Mouse (Mus musculus) G1E (cell line): ENCODE measurements around the gene Trim25. TPM values are rescaled to one million over a fixed set of nuclear protein-coding genes. Genes with fewer than 3 reads are reported as not detected.
"Not testable (repeated sequence)": the region's sequence is repeated elsewhere in the genome, so short reads cannot be mapped to it uniquely, and the experiment has no call there.

Experiments
- ATAC-seq: 2 replicates; pipeline ENCODE4 v1.8.0; 2016; ENCODE audit warnings: mild to moderate bottlenecking; ENCODE audit not compliant: insufficient number of reproducible peaks, poor library complexity, low FRiP score, severe bottlenecking; ENCODE audit errors: extremely low read depth
- DNase-seq: peaks from one replicate; pipeline ENCODE4 v3.0.0; 2012; ENCODE audit warnings: low spot score
- H3K27me3 ChIP-seq: 2 replicates; pipeline ENCODE4 v1.6.1; 2012; ENCODE audit warnings: mild to moderate bottlenecking, low read length, inconsistent platforms; ENCODE audit not compliant: insufficient read depth
- H3K36me3 ChIP-seq: replicated peaks from 2 replicates; pipeline ENCODE3; 2012; ENCODE audit warnings: mild to moderate bottlenecking, inconsistent platforms
- H3K4me1 ChIP-seq: 2 replicates; pipeline ENCODE4 v1.6.1; 2012; ENCODE audit warnings: low read depth, low read length, inconsistent platforms, mixed read lengths; ENCODE audit not compliant: insufficient read depth
- H3K4me3 ChIP-seq: 2 replicates; pipeline ENCODE4 v1.5.1; 2012; ENCODE audit warnings: low read depth, mild to moderate bottlenecking, inconsistent platforms, low read length, moderate library complexity, mixed read lengths
- H3K9me3 ChIP-seq: replicated peaks from 2 replicates; pipeline ENCODE4 v1.6.1; 2012; ENCODE audit warnings: inconsistent platforms
- CTCF ChIP-seq: IDR thresholded peaks from 2 replicates; pipeline ENCODE4 v1.5.1; 2012; ENCODE audit warnings: low read depth, low read length, inconsistent platforms, mixed read lengths
- GATA1 ChIP-seq: IDR thresholded peaks from 2 replicates; pipeline ENCODE4 v1.6.1; 2012; ENCODE audit warnings: borderline replicate concordance, low read length, inconsistent platforms, mixed read lengths
- GATA2 ChIP-seq: IDR thresholded peaks from 2 replicates; pipeline ENCODE4 v1.6.1; 2012; ENCODE audit warnings: low read depth, low read length, inconsistent platforms, borderline replicate concordance
- POLR2AphosphoS5 ChIP-seq: IDR thresholded peaks from 2 replicates; pipeline ENCODE4 v1.6.1; 2012; ENCODE audit warnings: low read depth, low read length, inconsistent platforms; ENCODE audit not compliant: insufficient replicate concordance
- TAL1 ChIP-seq: conservative IDR thresholded peaks from 2 replicates; pipeline ENCODE4 v1.6.1; 2012; ENCODE audit warnings: low read depth, low read length, inconsistent platforms, mixed read lengths
- polyA plus RNA-seq: library from polyadenylated mRNA; stranded (reverse); fragments of >175 nt; gene quantifications from 2 replicates; pipeline ENCODE4 v1.2.3, GENCODE M21; 2012
- total RNA-seq, 2 experiments: library from RNA; stranded (forward) in 1 of 2; stranded (reverse) in 1 of 2; fragments of 200-1000 nt in 1 of 2; fragments of >200 nt in 1 of 2; fragmentation: Nextera tagmentation in 1 of 2; gene quantifications; 2 replicates each; pipeline ENCODE4 v1.2.3; 2014 to 2017

The Trim25 gene
- total and polyA plus RNA-seq, 3 experiments: 36.4 to 75.4 (median 69.6) TPM

- Histone ChIP-seq H3K36me3 (peaks cover 19% of the 10 kb centered on the region), H3K4me3 (no peak overlapping the region), H3K27me3 (no peaks in the 10 kb centered on the region), H3K9me3 (no peaks in the 10 kb centered on the region), H3K4me1 (peaks cover 33% of the 10 kb centered on the region)
- 0 out of 2 replicates have a peak, but pooled peaks have one; percentile 8 for TF ChIP-seq CTCF
- TF ChIP-seq POLR2AphosphoS5: no peak
- ATAC-seq (peak; percentile 54), DNase-seq (peak; percentile 50)
Measured at GRCm38 (mm10) chr11:88993625-88994024, 5.6 kb upstream of the Trim25 start.

DNA sequence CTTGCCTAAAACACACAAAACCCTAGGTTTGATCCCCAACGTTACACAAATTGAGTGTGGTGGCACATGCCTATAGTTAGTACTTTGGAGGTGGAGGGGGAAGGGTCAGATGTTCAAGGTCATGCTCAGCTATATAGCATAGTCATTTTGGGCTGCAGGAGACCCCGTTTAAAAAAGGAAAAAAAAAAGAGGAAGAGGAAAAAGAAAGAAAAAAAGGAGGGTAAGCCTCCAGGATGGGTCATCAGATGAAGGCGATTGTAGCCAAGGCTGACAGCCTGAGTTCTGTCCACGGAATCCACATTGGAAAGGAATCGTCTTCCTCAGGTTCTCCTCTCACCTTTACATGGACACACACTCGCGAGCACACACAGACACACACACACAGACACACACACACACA is 4.7 kb upstream of the Trim25 start:
- H3K27me3 ChIP-seq: no peaks in the 10 kb centered on the region
- H3K4me3 ChIP-seq: no peak overlapping the region
- peaks cover 38% of the 10 kb centered on the region for H3K4me1 ChIP-seq
- H3K36me3 ChIP-seq: peaks cover 12% of the 10 kb centered on the region
- no peak for DNase-seq
- H3K9me3 ChIP-seq: no peaks in the 10 kb centered on the region
- TF ChIP-seq GATA1 (no peak), CTCF (no peak), GATA2 (no peak), TAL1 (no peak), POLR2AphosphoS5 (no peak)
- ATAC-seq: no peak

GRCm38 (mm10) chr11:88995616-88996015 is 3.6 kb upstream of the Trim25 start:
- H3K9me3 ChIP-seq: no peaks in the 10 kb centered on the region
- ATAC-seq (no peak), DNase-seq (no peak)
- peaks cover 43% of the 10 kb centered on the region for H3K4me1 ChIP-seq
- H3K27me3 ChIP-seq: no peaks in the 10 kb centered on the region
- peaks cover 11% of the 10 kb centered on the region for H3K36me3 ChIP-seq
- TF ChIP-seq GATA2 (no peak), CTCF (no peak), TAL1 (no peak), GATA1 (no peak), POLR2AphosphoS5 (no peak)
- no peak overlapping the region for H3K4me3 ChIP-seq

DNA sequence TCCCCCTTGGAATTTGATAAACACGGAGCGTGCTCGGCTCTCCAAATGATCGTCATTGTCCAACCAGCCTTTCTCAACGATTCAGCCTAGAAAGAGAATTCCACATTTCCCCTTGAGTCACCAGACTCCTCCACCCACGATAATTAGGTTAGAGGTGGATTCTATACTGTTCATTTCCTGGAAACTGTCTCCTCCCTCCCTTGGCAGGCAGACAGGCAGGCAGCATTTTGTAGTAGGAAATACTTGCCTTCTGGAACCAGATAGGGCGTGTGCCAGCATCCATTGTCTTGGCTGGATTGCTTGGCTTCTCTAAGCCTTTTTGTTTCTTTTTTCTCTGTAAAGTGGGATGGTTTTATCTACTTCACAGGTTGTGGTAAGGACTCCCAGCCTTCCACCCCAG is 2.7 kb upstream of the Trim25 start:
- DNase-seq (no peak), ATAC-seq (no peak)
- peaks cover 50% of the 10 kb centered on the region for H3K4me1 ChIP-seq
- no peaks in the 10 kb centered on the region for H3K9me3 ChIP-seq
- TF ChIP-seq GATA1 (no peak), POLR2AphosphoS5 (no peak), CTCF (no peak), GATA2 (no peak), TAL1 (no peak)
- H3K4me3 ChIP-seq: no peak overlapping the region
- H3K36me3 ChIP-seq: peaks cover 11% of the 10 kb centered on the region
- H3K27me3 ChIP-seq: no peaks in the 10 kb centered on the region

DNA sequence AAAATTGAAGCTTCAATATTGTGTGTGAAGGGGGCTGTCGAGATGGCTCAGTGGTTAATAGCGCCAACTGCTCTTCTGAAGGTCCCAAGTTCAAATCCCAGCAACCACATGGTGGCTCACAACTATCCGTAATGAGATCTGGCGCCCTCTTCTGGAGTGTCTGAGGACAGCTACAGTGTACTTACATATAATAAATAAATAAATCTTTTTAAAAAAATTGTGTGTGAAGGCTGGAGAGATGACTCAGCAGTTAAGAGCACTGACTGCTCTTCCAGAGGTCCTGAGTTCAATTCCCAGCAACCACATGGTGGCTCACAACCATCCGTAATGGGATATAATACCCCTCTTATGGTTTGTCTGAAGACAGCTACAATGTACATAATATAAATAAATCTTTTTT is 1.8 kb upstream of the Trim25 start:
- not testable (repeated sequence) for ATAC-seq, H3K9me3 ChIP-seq, H3K4me3 ChIP-seq, H3K27me3 ChIP-seq, DNase-seq
- Histone ChIP-seq H3K36me3 (peaks cover 19% of the 10 kb centered on the region), H3K4me1 (peaks cover 58% of the 10 kb centered on the region)

- no peaks in the 10 kb centered on the region for H3K9me3 ChIP-seq
- ATAC-seq: no peak
- no peak for TF ChIP-seq GATA1
- DNase-seq: no peak
- peak overlapping the region; percentile 100; the same call in 1 of the 2 replicates for H3K4me3 ChIP-seq
- H3K27me3 ChIP-seq: no peaks in the 10 kb centered on the region
- peaks cover 68% of the 10 kb centered on the region for H3K4me1 ChIP-seq
- peaks cover 29% of the 10 kb centered on the region for H3K36me3 ChIP-seq
Measured at GRCm38 (mm10) chr11:88998406-88998805, 770 bp upstream of the Trim25 start.

DNA sequence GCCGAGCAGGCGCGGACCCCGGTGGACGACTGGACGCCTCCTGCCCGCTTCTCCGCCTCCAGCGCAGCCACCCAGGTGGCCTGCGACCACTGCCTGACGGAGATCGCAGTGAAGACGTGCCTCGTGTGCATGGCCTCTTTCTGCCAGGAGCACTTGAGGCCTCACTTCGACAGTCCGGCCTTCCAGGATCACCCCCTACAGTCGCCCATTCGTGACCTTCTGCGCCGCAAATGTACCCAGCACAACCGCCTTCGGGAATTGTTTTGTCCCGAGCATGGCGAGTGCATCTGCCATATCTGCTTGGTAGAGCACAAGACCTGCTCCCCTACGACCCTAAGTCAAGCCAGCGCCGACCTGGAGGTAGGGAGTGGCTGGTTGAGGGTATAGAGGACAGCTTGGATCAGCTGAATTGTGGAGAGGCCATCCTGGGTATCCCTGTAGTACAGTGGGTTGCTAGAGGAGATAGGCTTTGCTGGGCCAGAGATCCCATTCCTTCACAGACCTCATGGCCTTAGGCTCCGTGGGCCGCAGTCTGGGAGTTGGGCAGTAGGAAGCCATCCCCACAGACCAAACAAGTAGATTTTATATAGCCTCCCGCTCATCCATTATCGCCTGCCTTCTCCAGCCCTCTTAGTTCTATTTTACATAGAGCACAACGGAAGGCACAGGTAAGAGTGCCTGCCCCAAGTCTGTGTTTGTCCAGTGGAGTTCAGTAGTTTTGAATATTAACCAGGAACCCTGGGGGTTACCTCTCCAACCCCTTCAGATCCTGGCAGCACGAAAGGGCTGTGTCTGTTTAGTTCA is 749 bp downstream of the Trim25 start:
- Histone ChIP-seq H3K27me3 (no peaks in the 10 kb centered on the region), H3K4me3 (peak overlapping the region; percentile 100), H3K4me1 (peaks cover 68% of the 10 kb centered on the region), H3K36me3 (peaks cover 44% of the 10 kb centered on the region), H3K9me3 (no peaks in the 10 kb centered on the region)
- ATAC-seq: no peak
- no peak for TF ChIP-seq TAL1
- no peak for TF ChIP-seq CTCF
- no peak for TF ChIP-seq POLR2AphosphoS5
- no peak for TF ChIP-seq GATA2
- TF ChIP-seq GATA1: no peak
- no peak for DNase-seq
